Mouse (Mus musculus): Measurements from ENCODE around the gene Teddm3. TPM values are rescaled to one million over a fixed set of nuclear protein-coding genes. Genes with fewer than 3 reads are reported as not detected.
"Not testable (repeated sequence)": the region's sequence is repeated elsewhere in the genome, so short reads cannot be mapped to it uniquely, and the experiment has no call there.

Gene Teddm3
- polyA plus RNA-seq, 1 experiment from 2014 or later: not detected

DNA sequence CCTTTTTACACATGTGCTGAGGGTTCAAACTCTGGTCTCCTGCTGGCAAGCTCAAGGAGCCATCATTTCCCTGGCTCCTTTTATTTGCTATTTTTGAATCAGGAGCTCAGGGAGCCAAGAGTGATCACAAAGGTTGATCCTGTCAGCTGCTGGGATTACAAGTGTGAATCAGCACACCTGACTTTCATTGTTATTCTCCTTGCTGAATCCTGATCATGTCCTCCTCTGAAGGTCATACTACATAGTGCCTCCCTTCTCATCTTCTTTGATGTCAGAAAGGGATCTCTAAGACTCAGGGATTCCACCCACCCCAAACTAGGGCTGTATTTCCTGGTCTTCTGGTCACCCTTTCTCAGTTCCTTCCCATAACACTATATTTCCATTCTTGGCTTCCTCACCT, 3.9 kb downstream of the Teddm3 start:
- H3K9me3 ChIP-seq: no peaks in the 10 kb centered on the region
- H3K4me1 ChIP-seq (replicated peaks): no peaks in the 10 kb centered on the region
- H3K27me3 ChIP-seq: no peaks in the 10 kb centered on the region
- H3K27ac ChIP-seq: no peak overlapping the region
- no peak overlapping the region for H3K4me2 ChIP-seq
- no peak overlapping the region for H3K9ac ChIP-seq (replicated peaks)
- ATAC-seq (ENCODE audit: insufficient number of reproducible peaks, insufficient read depth, low FRiP score, low TSS enrichment, low read depth): no peak
- no peaks in the 10 kb centered on the region for H3K36me3 ChIP-seq
- no peak overlapping the region for H3K4me3 ChIP-seq (replicated peaks)

GRCm38 (mm10) chr16:21148451-21148850, 5.3 kb downstream of the Teddm3 start:
- H3K4me1 ChIP-seq (replicated peaks); H3K9me3 ChIP-seq; H3K4me3 ChIP-seq (replicated peaks); H3K27ac ChIP-seq; H3K9ac ChIP-seq (replicated peaks); ATAC-seq (ENCODE audit: insufficient number of reproducible peaks, insufficient read depth, low FRiP score, low TSS enrichment, low read depth); H3K27me3 ChIP-seq; H3K36me3 ChIP-seq; H3K4me2 ChIP-seq: not testable (repeated sequence)
- WGBS: 92% methylated on average over 1 of the region's 1 CpGs

DNA sequence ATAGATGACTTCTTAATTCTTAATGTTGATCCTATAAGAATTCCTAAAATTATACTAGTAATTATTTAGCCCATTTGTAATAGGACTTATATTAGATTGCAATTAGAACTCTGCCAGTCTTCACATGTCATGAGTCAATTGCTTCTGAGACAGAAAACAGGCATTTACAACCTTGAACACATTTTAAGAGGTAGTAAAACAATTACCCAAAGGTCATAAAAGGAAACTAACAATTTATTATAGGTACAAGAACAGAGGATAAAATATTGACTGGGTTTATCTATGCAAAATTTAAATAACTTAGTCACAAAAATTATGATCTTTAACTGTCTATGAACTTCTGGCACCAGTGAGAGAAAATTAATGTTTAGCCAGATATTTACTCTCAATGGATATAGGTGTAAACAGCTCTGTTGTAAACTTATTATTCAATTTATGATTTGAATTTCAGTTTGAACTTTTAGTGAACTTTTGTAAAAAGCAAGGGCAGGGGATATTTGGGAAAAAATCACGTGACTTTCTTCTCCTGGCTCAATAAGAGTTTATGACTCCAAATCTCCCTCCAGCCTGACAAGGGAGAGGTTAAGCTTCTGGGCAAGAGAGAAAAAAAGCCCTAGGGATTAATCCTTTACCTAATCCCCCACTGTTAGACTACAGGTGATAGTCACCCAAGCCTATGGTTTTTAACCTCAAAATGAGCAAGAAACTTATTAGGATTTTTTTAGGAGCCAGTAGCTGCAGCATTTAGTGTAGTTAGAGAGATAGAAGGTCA, 17.3 kb downstream of the Teddm3 start:
- 18% methylated on average over 1 of the region's 1 CpGs for WGBS
- Histone ChIP-seq H3K4me1 (replicated peaks) (peaks cover 7% of the 10 kb centered on the region; the same call in 1 of the 2 replicates), H3K4me3 (replicated peaks) (no peak overlapping the region), H3K9ac (replicated peaks) (no peak overlapping the region), H3K9me3 (peaks cover 6% of the 10 kb centered on the region; the same call in 1 of the 2 replicates), H3K4me2 (no peak overlapping the region), H3K36me3 (no peaks in the 10 kb centered on the region), H3K27me3 (no peaks in the 10 kb centered on the region), H3K27ac (no peak overlapping the region)
- ATAC-seq (ENCODE audit: insufficient number of reproducible peaks, insufficient read depth, low FRiP score, low TSS enrichment, low read depth): no peak

GRCm38 (mm10) chr16:21127666-21128065, 26.1 kb downstream of the Teddm3 start:
- H3K4me2 ChIP-seq; H3K4me3 ChIP-seq (replicated peaks); H3K9ac ChIP-seq (replicated peaks); H3K27me3 ChIP-seq; H3K27ac ChIP-seq; H3K9me3 ChIP-seq; ATAC-seq (ENCODE audit: insufficient number of reproducible peaks, insufficient read depth, low FRiP score, low TSS enrichment, low read depth); H3K4me1 ChIP-seq (replicated peaks); H3K36me3 ChIP-seq: not testable (repeated sequence)
- WGBS: 85% methylated on average over 3 of the region's 3 CpGs

- WGBS: 79% methylated on average over 2 of the region's 2 CpGs
- not testable (repeated sequence) for H3K9ac ChIP-seq (replicated peaks); H3K27ac ChIP-seq; H3K4me1 ChIP-seq (replicated peaks); H3K4me2 ChIP-seq; ATAC-seq (ENCODE audit: insufficient number of reproducible peaks, insufficient read depth, low FRiP score, low TSS enrichment, low read depth); H3K27me3 ChIP-seq; H3K4me3 ChIP-seq (replicated peaks); H3K9me3 ChIP-seq; H3K36me3 ChIP-seq
These were observed 31.0 kb downstream of the Teddm3 start for GRCm38 (mm10) chr16:21122776-21123175.

GRCm38 (mm10) chr16:21116078-21116477, 37.7 kb downstream of the Teddm3 start:
- ATAC-seq (ENCODE audit: insufficient number of reproducible peaks, insufficient read depth, low FRiP score, low TSS enrichment, low read depth): no peak

GRCm38 (mm10) chr16:21109473-21109872, 44.3 kb downstream of the Teddm3 start:
- no peak for ATAC-seq (ENCODE audit: insufficient number of reproducible peaks, insufficient read depth, low FRiP score, low TSS enrichment, low read depth)
- H3K27ac ChIP-seq: no peak overlapping the region
- H3K9me3 ChIP-seq: no peaks in the 10 kb centered on the region
- no peak overlapping the region for H3K9ac ChIP-seq (replicated peaks)
- H3K27me3 ChIP-seq: no peaks in the 10 kb centered on the region
- no peak overlapping the region for H3K4me3 ChIP-seq (replicated peaks)
- no peaks in the 10 kb centered on the region for H3K4me1 ChIP-seq (replicated peaks)
- H3K4me2 ChIP-seq: no peak overlapping the region
- no peaks in the 10 kb centered on the region for H3K36me3 ChIP-seq
- 67% methylated on average over 1 of the region's 1 CpGs for WGBS

More at GRCm38 (mm10) chr16:21116078-21116477, 37.7 kb downstream of the Teddm3 start:
- H3K27me3 ChIP-seq: no peaks in the 10 kb centered on the region
- 57% methylated on average over 5 of the region's 5 CpGs for WGBS
- H3K4me1 ChIP-seq (replicated peaks): no peaks in the 10 kb centered on the region
- no peak overlapping the region for H3K4me2 ChIP-seq
- H3K36me3 ChIP-seq: no peaks in the 10 kb centered on the region
- no peak overlapping the region for H3K27ac ChIP-seq
- no peak overlapping the region for H3K4me3 ChIP-seq (replicated peaks)
- no peaks in the 10 kb centered on the region for H3K9me3 ChIP-seq
- H3K9ac ChIP-seq (replicated peaks): no peak overlapping the region

Other genes with a start within 250 kb of the Teddm3 start
- 55.4 and 62.7 TPM in 2 replicates for gene Ephb3, start 50.8 kb upstream of the Teddm3 start, polyA plus RNA-seq (2016; fragmentation: Nextera tagmentation; extraction: Ambion mirVana)

All from limb, embryonic 12.5 days (tissue).